Mouse (Mus musculus) liver, embryonic 16.5 days (tissue): ENCODE measurements around the gene 9530068E07Rik. TPM values are rescaled to one million over a fixed set of nuclear protein-coding genes. Genes with fewer than 3 reads are reported as not detected.

Experiments used
- ATAC-seq: fragments of 200-750 bp; cut with Nextera tagmentation; 2 replicates; pipeline ENCODE4 v1.8.0; 2017; ENCODE audit warnings: low read depth, mild to moderate bottlenecking, moderate number of reproducible peaks, moderate library complexity
- H3K27ac ChIP-seq: fragments of 300-500 bp; sonication (generic); 2 replicates; pipeline ENCODE4 v1.5.1; 2014; ENCODE audit warnings: mild to moderate bottlenecking, low read length
- H3K27me3 ChIP-seq: fragments of 300-500 bp; sonication (generic); 2 replicates; pipeline ENCODE4 v1.6.1; 2014; ENCODE audit warnings: low read depth, low read length, mixed read lengths; ENCODE audit not compliant: control insufficient read depth, insufficient read depth
- H3K36me3 ChIP-seq: fragments of 300-500 bp; sonication (generic); 2 replicates; pipeline ENCODE4 v1.6.1; 2014; ENCODE audit warnings: mild to moderate bottlenecking; ENCODE audit not compliant: control insufficient read depth, insufficient read depth
- H3K4me1 ChIP-seq: fragments of 300-500 bp; sonication (generic); 2 replicates; pipeline ENCODE4 v1.6.1; 2014; ENCODE audit warnings: low read depth, low read length, mixed read lengths; ENCODE audit not compliant: control insufficient read depth
- H3K4me2 ChIP-seq: fragments of 300-500 bp; sonication (generic); 2 replicates; pipeline ENCODE4 v1.6.1; 2014; ENCODE audit warnings: low read depth, low read length, mixed read lengths
- H3K4me3 ChIP-seq: fragments of 300-500 bp; sonication (generic); 2 replicates; pipeline ENCODE4 v1.5.1; 2014; ENCODE audit warnings: low read depth, mild to moderate bottlenecking, low read length
- H3K9ac ChIP-seq: fragments of 300-500 bp; sonication (generic); 2 replicates; pipeline ENCODE4 v1.6.1; 2014; ENCODE audit warnings: low read depth, low read length
- H3K9me3 ChIP-seq: fragments of 300-500 bp; sonication (generic); replicated peaks from 2 replicates; pipeline ENCODE4 v1.6.1; 2016; ENCODE audit warnings: low read length; ENCODE audit not compliant: control insufficient read depth
- WGBS: fragments of 180-500 bp; shearing (Covaris S2); extraction: QIAGEN DNeasy Blood & Tissue Kit; methylation state at CpG from one replicate; pipeline ENCODE4 v1.1.7; 2014; ENCODE audit not compliant: insufficient replicate concordance; 5-methylcytosine and 5-hydroxymethylcytosine counted together
- polyA plus RNA-seq: library from polyadenylated mRNA; unstranded; fragments of >200 nt; fragmentation: Nextera tagmentation; extraction: Ambion mirVana; gene quantifications from 2 replicates; pipeline ENCODE4 v1.2.1, GENCODE M21; 2015

9530068E07Rik gene
- polyA plus RNA-seq, 1 experiment from 2014 or later = 54.6 TPM

DNA sequence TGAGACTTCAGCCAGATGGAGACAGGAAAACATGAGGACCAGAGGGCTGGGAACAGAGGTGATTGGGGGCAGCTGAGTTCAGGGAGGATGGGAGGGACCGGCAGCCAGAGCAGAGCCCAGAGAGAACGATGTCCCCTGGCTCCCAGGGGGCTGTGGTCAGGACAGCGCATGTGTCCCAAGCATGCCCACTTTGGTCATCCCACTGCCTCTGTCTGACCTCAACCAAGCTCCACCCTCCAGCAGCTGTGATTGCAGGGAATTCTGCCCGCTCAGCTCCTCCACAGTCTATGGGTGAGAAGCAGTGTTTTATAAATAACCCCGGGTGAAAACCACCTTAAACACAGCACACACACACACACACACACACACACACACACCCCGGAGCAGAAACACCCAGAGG is 33.2 kb downstream of the 9530068E07Rik start:
- Histone ChIP-seq H3K4me3 (no peak overlapping the region), H3K36me3 (no peaks in the 10 kb centered on the region), H3K9ac (no peak overlapping the region), H3K4me1 (no peaks in the 10 kb centered on the region), H3K27ac (no peak overlapping the region), H3K9me3 (no peaks in the 10 kb centered on the region), H3K4me2 (no peak overlapping the region), H3K27me3 (no peaks in the 10 kb centered on the region)
- WGBS = 60% methylated on average over 6 of the region's 6 CpGs
- no peak for ATAC-seq

DNA sequence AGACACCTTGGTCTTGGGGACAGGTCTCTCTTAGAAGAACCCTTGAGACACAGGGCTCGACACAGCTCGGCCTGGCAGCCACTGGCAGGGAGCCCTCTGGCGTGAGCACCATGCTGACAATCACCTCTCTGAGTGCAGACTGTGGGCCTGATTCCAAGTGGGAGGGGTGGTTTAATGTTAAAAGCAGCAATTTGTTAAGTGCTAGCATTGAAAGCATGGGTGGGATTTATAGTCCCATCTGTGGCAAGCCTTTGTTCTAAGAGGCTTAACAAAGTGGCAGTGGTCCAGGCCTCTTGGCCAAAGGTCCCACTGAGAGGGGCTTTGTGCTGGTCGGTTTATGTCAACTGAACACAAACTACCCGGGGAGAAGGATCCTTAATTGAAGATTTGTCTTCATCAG is 35.4 kb downstream of the 9530068E07Rik start:
- no peaks in the 10 kb centered on the region for H3K36me3 ChIP-seq
- H3K9me3 ChIP-seq = no peaks in the 10 kb centered on the region
- no peaks in the 10 kb centered on the region for H3K27me3 ChIP-seq
- ATAC-seq = no peak
- H3K4me3 ChIP-seq = no peak overlapping the region
- no peak overlapping the region for H3K9ac ChIP-seq
- H3K4me1 ChIP-seq = no peaks in the 10 kb centered on the region
- 47% methylated on average over 5 of the region's 5 CpGs for WGBS
- H3K4me2 ChIP-seq = no peak overlapping the region
- H3K27ac ChIP-seq = no peak overlapping the region

DNA sequence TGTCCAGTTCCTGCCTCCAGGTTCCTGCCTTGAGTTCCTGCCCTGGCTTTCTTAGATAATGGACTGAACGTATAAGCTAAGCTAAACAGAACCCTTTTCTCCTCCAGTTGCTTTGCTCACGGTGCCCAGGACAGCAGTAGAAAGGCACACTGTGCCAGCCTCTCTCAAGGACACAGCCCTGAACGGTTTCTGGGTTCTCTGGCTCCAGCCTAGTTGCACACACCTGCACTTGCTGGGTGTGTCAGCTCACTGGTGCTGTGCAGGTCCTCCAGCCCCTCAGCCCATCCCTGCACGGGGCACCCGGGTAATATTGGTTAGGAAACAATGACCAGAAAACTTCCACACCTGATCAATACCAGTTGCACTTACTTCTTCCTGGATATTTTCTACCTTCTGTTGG is 35.9 kb downstream of the 9530068E07Rik start:
- Histone ChIP-seq H3K4me1 (no peaks in the 10 kb centered on the region), H3K9ac (no peak overlapping the region), H3K9me3 (no peaks in the 10 kb centered on the region), H3K27me3 (no peaks in the 10 kb centered on the region), H3K4me2 (no peak overlapping the region), H3K27ac (no peak overlapping the region), H3K4me3 (no peak overlapping the region), H3K36me3 (no peaks in the 10 kb centered on the region)
- ATAC-seq = no peak
- WGBS = 57% methylated on average over 5 of the region's 5 CpGs

DNA sequence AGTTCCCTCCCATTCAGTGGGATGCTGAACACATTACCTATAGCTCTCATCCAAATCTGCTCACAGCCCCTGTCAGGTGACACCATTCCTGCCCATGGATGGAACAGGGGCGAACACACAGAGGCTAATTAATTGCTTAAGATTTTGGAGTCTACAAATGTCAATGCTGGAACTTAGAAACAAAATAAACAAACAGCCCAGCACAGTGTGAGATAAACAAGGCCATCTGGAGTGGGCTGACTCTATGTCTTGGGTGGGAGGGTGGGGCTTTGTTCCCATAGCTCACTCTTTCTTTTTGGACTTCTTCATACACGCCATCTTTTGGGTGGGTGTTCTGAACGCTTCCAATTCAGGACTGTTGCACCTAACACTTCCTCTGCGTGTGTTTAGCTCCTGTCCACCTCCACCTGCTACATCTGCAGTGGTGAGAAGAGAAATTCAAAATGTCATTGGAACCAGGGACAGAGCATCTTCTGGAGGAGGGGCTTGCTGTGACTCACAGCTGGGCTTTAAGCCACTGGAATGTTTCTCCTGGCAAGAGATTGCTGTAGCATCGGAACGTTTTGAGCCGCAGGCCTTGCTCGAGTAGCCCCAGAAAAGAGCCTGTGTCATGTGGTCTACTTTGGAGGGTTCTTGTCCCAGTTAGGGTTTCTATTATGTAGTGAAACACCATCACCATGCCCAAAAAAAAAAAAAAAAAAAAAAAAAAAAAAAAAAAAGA is 37.0 kb downstream of the 9530068E07Rik start:
- no peak overlapping the region for H3K9ac ChIP-seq
- H3K36me3 ChIP-seq = no peaks in the 10 kb centered on the region
- no peak for ATAC-seq
- H3K9me3 ChIP-seq = no peaks in the 10 kb centered on the region
- no peak overlapping the region for H3K27ac ChIP-seq
- WGBS = 61% methylated on average over 8 of the region's 8 CpGs
- H3K27me3 ChIP-seq = no peaks in the 10 kb centered on the region
- H3K4me2 ChIP-seq = no peak overlapping the region
- H3K4me1 ChIP-seq = no peaks in the 10 kb centered on the region
- H3K4me3 ChIP-seq = no peak overlapping the region

DNA sequence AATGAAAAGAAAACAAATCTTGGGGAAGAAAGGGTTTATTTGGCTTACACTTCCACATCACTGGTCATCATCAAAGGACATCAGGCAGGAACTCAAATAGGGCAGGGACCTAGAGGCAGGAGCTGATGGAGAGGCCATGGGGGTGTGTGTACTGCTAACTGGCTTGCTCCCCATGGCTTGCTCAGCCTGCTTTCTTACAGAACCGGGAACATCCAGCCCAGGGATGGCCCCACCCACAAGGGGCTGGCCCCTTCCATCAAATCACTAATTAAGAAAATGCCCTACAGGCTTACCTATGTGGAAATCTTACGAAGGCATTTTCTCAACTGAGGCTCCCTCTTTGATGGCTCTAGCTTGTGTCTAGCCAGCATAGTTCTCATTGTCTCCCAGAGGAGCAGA is 37.6 kb downstream of the 9530068E07Rik start:
- no peaks in the 10 kb centered on the region for H3K4me1 ChIP-seq
- H3K36me3 ChIP-seq = no peaks in the 10 kb centered on the region
- H3K27ac ChIP-seq = no peak overlapping the region
- H3K9ac ChIP-seq = no peak overlapping the region
- WGBS = 47% methylated on average over 2 of the region's 2 CpGs
- no peak overlapping the region for H3K4me2 ChIP-seq
- no peaks in the 10 kb centered on the region for H3K9me3 ChIP-seq
- no peak for ATAC-seq
- H3K27me3 ChIP-seq = no peaks in the 10 kb centered on the region
- no peak overlapping the region for H3K4me3 ChIP-seq

DNA sequence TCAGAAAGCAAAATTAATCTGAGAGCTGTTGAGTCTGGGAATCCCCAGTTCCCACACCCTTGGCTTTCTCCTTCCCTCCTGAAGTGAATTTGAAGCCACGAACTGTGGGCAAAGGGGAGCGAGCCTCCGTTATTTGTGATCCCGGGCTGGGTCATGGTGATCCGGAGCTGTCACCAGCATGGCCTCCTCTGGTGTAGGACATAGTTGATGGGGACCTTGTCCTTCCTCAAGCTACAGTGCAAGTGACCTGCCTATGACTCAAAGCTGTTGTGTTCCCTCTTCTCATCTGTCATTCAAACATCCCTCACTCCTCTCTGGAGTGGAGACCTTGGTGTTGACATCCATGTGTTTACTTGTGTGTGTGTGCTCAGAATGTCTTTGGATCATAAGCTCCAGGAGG is 39.2 kb downstream of the 9530068E07Rik start:
- ATAC-seq = no peak
- no peaks in the 10 kb centered on the region for H3K9me3 ChIP-seq
- H3K36me3 ChIP-seq = no peaks in the 10 kb centered on the region
- WGBS = 70% methylated on average over 5 of the region's 5 CpGs
- no peak overlapping the region for H3K4me2 ChIP-seq
- H3K4me3 ChIP-seq = no peak overlapping the region
- H3K27ac ChIP-seq = no peak overlapping the region
- H3K9ac ChIP-seq = no peak overlapping the region
- H3K27me3 ChIP-seq = no peaks in the 10 kb centered on the region
- no peaks in the 10 kb centered on the region for H3K4me1 ChIP-seq

DNA sequence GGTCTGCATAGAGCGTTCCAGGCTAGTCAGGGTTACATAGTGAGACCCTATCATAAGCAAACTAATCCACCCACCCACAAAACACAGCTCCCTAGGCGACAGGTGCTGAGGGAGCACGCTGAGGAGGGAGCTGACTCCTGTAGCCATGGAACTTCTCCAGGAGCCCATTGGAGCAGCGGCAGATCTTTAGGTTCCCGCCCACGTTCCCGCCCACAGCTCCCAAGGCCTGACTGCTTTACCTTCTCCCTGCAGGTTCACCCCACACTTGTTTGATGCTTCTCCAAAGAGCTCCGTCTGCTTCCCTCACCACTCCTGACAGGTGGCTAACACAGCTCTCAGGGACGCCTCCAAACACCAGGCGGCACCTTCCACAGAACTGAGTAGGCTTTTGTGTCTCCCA is 40.9 kb downstream of the 9530068E07Rik start:
- no peaks in the 10 kb centered on the region for H3K9me3 ChIP-seq
- 26% methylated on average over 10 of the region's 10 CpGs for WGBS
- no peaks in the 10 kb centered on the region for H3K27me3 ChIP-seq
- H3K4me2 ChIP-seq = no peak overlapping the region
- no peak overlapping the region for H3K4me3 ChIP-seq
- H3K4me1 ChIP-seq = no peaks in the 10 kb centered on the region
- no peak overlapping the region for H3K27ac ChIP-seq
- H3K9ac ChIP-seq = no peak overlapping the region
- H3K36me3 ChIP-seq = no peaks in the 10 kb centered on the region
- no peak for ATAC-seq

DNA sequence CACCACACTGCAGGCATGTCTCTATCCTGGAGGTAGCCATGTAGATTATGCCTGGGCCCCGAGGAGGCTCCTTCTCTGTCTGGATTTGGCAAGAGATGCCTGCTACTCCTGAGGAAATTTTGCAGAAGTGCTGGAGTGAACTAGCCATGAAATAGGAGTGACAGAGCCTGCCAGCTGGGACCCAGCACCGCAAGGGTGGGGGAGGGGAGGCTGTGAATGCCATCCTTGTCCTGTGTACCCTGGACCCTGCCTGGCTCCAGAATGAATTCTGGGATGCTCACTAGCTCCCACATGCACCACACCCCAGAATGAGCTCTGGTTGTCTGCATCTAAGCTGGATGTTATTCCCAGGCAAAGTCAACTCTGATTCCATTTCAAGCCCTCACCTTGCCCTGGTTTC is 44.9 kb downstream of the 9530068E07Rik start:
- H3K4me2 ChIP-seq = no peak overlapping the region
- 51% methylated on average over 2 of the region's 2 CpGs for WGBS
- no peak overlapping the region for H3K27ac ChIP-seq
- H3K4me3 ChIP-seq = no peak overlapping the region
- no peak overlapping the region for H3K9ac ChIP-seq
- no peaks in the 10 kb centered on the region for H3K36me3 ChIP-seq
- no peaks in the 10 kb centered on the region for H3K4me1 ChIP-seq
- H3K27me3 ChIP-seq = no peaks in the 10 kb centered on the region
- no peak for ATAC-seq
- no peaks in the 10 kb centered on the region for H3K9me3 ChIP-seq

DNA sequence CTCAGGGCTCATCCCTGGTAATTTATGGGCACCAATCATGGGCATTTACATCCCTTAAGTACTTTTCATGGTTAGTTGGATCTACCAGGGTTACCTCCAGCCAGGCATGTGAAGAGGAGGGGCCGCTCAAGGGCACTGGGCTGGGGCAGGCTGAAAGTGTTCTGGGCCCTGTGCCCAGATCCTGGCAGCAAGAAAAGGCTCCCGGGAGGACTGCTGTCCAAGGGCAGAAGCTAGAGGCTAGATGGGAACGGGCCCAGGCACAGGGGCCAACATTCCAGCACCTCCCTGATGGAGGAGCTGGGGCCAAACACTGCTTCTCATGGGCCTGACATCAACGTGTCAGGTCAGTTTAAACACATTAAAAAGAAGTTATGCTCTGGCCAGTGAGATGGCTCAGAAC is 51.0 kb downstream of the 9530068E07Rik start:
- Histone ChIP-seq H3K4me1 (no peaks in the 10 kb centered on the region), H3K9me3 (no peaks in the 10 kb centered on the region), H3K36me3 (no peaks in the 10 kb centered on the region), H3K4me3 (no peak overlapping the region), H3K27ac (no peak overlapping the region), H3K9ac (no peak overlapping the region), H3K4me2 (no peak overlapping the region), H3K27me3 (no peaks in the 10 kb centered on the region)
- ATAC-seq = no peak
- 42% methylated on average over 4 of the region's 4 CpGs for WGBS
